Mouse (Mus musculus): Measurements from ENCODE around the gene Rcsd1. TPM values are rescaled to one million over a fixed set of nuclear protein-coding genes. Genes with fewer than 3 reads are reported as not detected.
A peak's percentile ranks its signal among the peaks of the same experiment; 100 is the strongest.

Rcsd1 gene
- polyA plus RNA-seq (2012; fragmentation: generic; extraction: Trizol), result 0.04 TPM

GRCm38 (mm10) chr1:165709629-165710256 lies at the start of gene Rcsd1:
Rcsd1 (minus strand) TSS chr1:165709757.
- H3K79me2 ChIP-seq (ENCODE audit: control insufficient read depth, insufficient read depth), result no peaks in the 10 kb centered on the region
- no peak for TF ChIP-seq MAX (IDR thresholded peaks at IDR 0.05; ENCODE audit: low read depth)
- no peak for TF ChIP-seq SRF (IDR thresholded peaks at IDR 0.05; ENCODE audit: control insufficient read depth, insufficient read length, low read depth)
- H3K4me2 ChIP-seq (ENCODE audit: low read depth), result no peak within 1 kb of the TSS
- H3K36me3 ChIP-seq (ENCODE audit: control insufficient read depth, insufficient read depth), result no peaks in the 10 kb centered on the region
- H3K4me3 ChIP-seq, result no peak within 1 kb of the TSS
- no peak within 1 kb of the TSS for H3ac ChIP-seq (ENCODE audit: control insufficient read depth, insufficient read length)
- peaks cover 50% of the 10 kb centered on the region for H3K27me3 ChIP-seq (ENCODE audit: control insufficient read depth, insufficient read depth, insufficient read length)

- TF ChIP-seq CEBPB (IDR thresholded peaks at IDR 0.05; ENCODE audit: insufficient read depth, poor library complexity, severe bottlenecking) (no peak), POLR2AphosphoS2 (IDR thresholded peaks at IDR 0.05; ENCODE audit: insufficient read length, low read depth) (no peak)
- H3K4me3 ChIP-seq, result no peak overlapping the region
- no peak overlapping the region for H3ac ChIP-seq (ENCODE audit: control insufficient read depth, insufficient read length)
- no peaks in the 10 kb centered on the region for H3K36me3 ChIP-seq (ENCODE audit: control insufficient read depth, insufficient read depth)
- H3K27me3 ChIP-seq (ENCODE audit: control insufficient read depth, insufficient read depth, insufficient read length), result peaks cover 16% of the 10 kb centered on the region
- H3K4me2 ChIP-seq (ENCODE audit: low read depth), result no peak overlapping the region
- H3K79me2 ChIP-seq (ENCODE audit: control insufficient read depth, insufficient read depth), result no peaks in the 10 kb centered on the region
Observed at GRCm38 (mm10) chr1:165755194-165755593, 45.6 kb upstream of the Rcsd1 start.

DNA sequence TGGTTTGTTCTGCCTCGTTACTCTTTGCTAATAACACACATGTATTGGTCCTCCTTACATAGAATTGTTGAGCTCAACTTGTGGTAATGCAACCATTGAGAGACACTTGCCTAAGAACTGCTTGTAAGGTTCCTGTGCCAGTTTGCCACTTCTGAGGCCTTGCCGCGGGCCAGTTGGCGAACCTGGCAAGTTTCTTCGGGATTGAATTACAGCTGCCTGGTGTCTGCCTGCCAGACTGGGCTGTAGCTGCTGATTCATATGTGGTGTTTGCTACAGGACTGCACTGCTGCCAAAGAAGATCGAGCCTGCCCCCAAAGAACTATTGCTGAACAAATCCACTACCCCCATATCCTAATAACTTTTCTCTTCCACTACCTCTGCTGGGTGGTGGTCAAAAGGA lies 44.6 kb upstream of the Rcsd1 start:
- no peak overlapping the region for H3K4me3 ChIP-seq
- H3K27me3 ChIP-seq (ENCODE audit: control insufficient read depth, insufficient read depth, insufficient read length), result peaks cover 26% of the 10 kb centered on the region
- H3K4me2 ChIP-seq (ENCODE audit: low read depth), result no peak overlapping the region
- no peaks in the 10 kb centered on the region for H3K36me3 ChIP-seq (ENCODE audit: control insufficient read depth, insufficient read depth)
- H3ac ChIP-seq (ENCODE audit: control insufficient read depth, insufficient read length), result no peak overlapping the region
- TF ChIP-seq POLR2AphosphoS2 (IDR thresholded peaks at IDR 0.05; ENCODE audit: insufficient read length, low read depth) (no peak), REST (IDR thresholded peaks at IDR 0.05; ENCODE audit: insufficient read depth, insufficient read length) (no peak), MYOD1 (IDR thresholded peaks at IDR 0.05; ENCODE audit: control insufficient read depth in 1 of 3, insufficient read length in 2 of 3, low read depth in 2 of 3) (peak in 1 of 3 experiments; percentile 27), TCF12 (IDR thresholded peaks at IDR 0.05; ENCODE audit: insufficient read depth, poor library complexity, severe bottlenecking) (no peak), CEBPB (IDR thresholded peaks at IDR 0.05; ENCODE audit: insufficient read depth, poor library complexity, severe bottlenecking) (no peak), SRF (IDR thresholded peaks at IDR 0.05; ENCODE audit: control insufficient read depth, insufficient read length, low read depth) (no peak), USF1 (IDR thresholded peaks at IDR 0.05; ENCODE audit: low read depth) (no peak), MYOG (IDR thresholded peaks at IDR 0.05; ENCODE audit: control insufficient read depth in 1 of 3, insufficient read depth in 1 of 3, insufficient read length in 2 of 3, low read depth in 2 of 3) (peak in 1 of 3 experiments; percentile 27), E2F4 (IDR thresholded peaks at IDR 0.05; ENCODE audit: insufficient read depth) (no peak), TCF3 (IDR thresholded peaks at IDR 0.05; ENCODE audit: insufficient read length, low read depth) (no peak), POLR2A (IDR thresholded peaks at IDR 0.05; ENCODE audit: insufficient read length, low read depth) (no peak), MAX (IDR thresholded peaks at IDR 0.05; ENCODE audit: low read depth) (no peak)
- H3K79me2 ChIP-seq (ENCODE audit: control insufficient read depth, insufficient read depth), result no peaks in the 10 kb centered on the region

- Histone ChIP-seq H3K36me3 (ENCODE audit: control insufficient read depth, insufficient read depth) (no peaks in the 10 kb centered on the region), H3ac (ENCODE audit: control insufficient read depth, insufficient read length) (no peak overlapping the region), H3K79me2 (ENCODE audit: control insufficient read depth, insufficient read depth) (no peaks in the 10 kb centered on the region), H3K4me2 (ENCODE audit: low read depth) (no peak overlapping the region), H3K27me3 (ENCODE audit: control insufficient read depth, insufficient read depth, insufficient read length) (peaks cover 26% of the 10 kb centered on the region), H3K4me3 (no peak overlapping the region)
- TF ChIP-seq TCF3 (IDR thresholded peaks at IDR 0.05; ENCODE audit: insufficient read length, low read depth) (no peak), MYOG (IDR thresholded peaks at IDR 0.05; ENCODE audit: control insufficient read depth in 1 of 3, insufficient read depth in 1 of 3, insufficient read length in 2 of 3, low read depth in 2 of 3) (no peak), TCF12 (IDR thresholded peaks at IDR 0.05; ENCODE audit: insufficient read depth, poor library complexity, severe bottlenecking) (no peak), POLR2A (IDR thresholded peaks at IDR 0.05; ENCODE audit: insufficient read length, low read depth) (no peak), MAX (IDR thresholded peaks at IDR 0.05; ENCODE audit: low read depth) (no peak), SRF (IDR thresholded peaks at IDR 0.05; ENCODE audit: control insufficient read depth, insufficient read length, low read depth) (no peak), CEBPB (IDR thresholded peaks at IDR 0.05; ENCODE audit: insufficient read depth, poor library complexity, severe bottlenecking) (no peak), USF1 (IDR thresholded peaks at IDR 0.05; ENCODE audit: low read depth) (no peak), MYOD1 (IDR thresholded peaks at IDR 0.05; ENCODE audit: control insufficient read depth in 1 of 3, insufficient read length in 2 of 3, low read depth in 2 of 3) (no peak), REST (IDR thresholded peaks at IDR 0.05; ENCODE audit: insufficient read depth, insufficient read length) (no peak)
Observed at GRCm38 (mm10) chr1:165751838-165752237, 42.3 kb upstream of the Rcsd1 start.

GRCm38 (mm10) chr1:165751142-165751541 lies 41.6 kb upstream of the Rcsd1 start:
- H3K36me3 ChIP-seq (ENCODE audit: control insufficient read depth, insufficient read depth), result no peaks in the 10 kb centered on the region
- H3K27me3 ChIP-seq (ENCODE audit: control insufficient read depth, insufficient read depth, insufficient read length), result peaks cover 26% of the 10 kb centered on the region
- H3K4me3 ChIP-seq, result no peak overlapping the region
- no peak for TF ChIP-seq POLR2A (IDR thresholded peaks at IDR 0.05; ENCODE audit: insufficient read length, low read depth)
- TF ChIP-seq CEBPB (IDR thresholded peaks at IDR 0.05; ENCODE audit: insufficient read depth, poor library complexity, severe bottlenecking), result no peak
- TF ChIP-seq POLR2AphosphoS2 (IDR thresholded peaks at IDR 0.05; ENCODE audit: insufficient read length, low read depth), result no peak
- TF ChIP-seq TCF3 (IDR thresholded peaks at IDR 0.05; ENCODE audit: insufficient read length, low read depth), result no peak
- no peak for TF ChIP-seq MYOD1 (IDR thresholded peaks at IDR 0.05; ENCODE audit: control insufficient read depth in 1 of 3, insufficient read length in 2 of 3, low read depth in 2 of 3)
- TF ChIP-seq TCF12 (IDR thresholded peaks at IDR 0.05; ENCODE audit: insufficient read depth, poor library complexity, severe bottlenecking), result no peak
- TF ChIP-seq MAX (IDR thresholded peaks at IDR 0.05; ENCODE audit: low read depth), result no peak
- TF ChIP-seq REST (IDR thresholded peaks at IDR 0.05; ENCODE audit: insufficient read depth, insufficient read length), result no peak
- no peak for TF ChIP-seq E2F4 (IDR thresholded peaks at IDR 0.05; ENCODE audit: insufficient read depth)
- no peak for TF ChIP-seq USF1 (IDR thresholded peaks at IDR 0.05; ENCODE audit: low read depth)
- no peak for TF ChIP-seq SRF (IDR thresholded peaks at IDR 0.05; ENCODE audit: control insufficient read depth, insufficient read length, low read depth)
- TF ChIP-seq MYOG (IDR thresholded peaks at IDR 0.05; ENCODE audit: control insufficient read depth in 1 of 3, insufficient read depth in 1 of 3, insufficient read length in 2 of 3, low read depth in 2 of 3), result no peak
- no peak overlapping the region for H3K4me2 ChIP-seq (ENCODE audit: low read depth)
- H3ac ChIP-seq (ENCODE audit: control insufficient read depth, insufficient read length), result no peak overlapping the region
- no peaks in the 10 kb centered on the region for H3K79me2 ChIP-seq (ENCODE audit: control insufficient read depth, insufficient read depth)

Measured in myocyte (in vitro differentiated cells).